Mouse (Mus musculus) liver, adult 2 months (tissue): Measurements from ENCODE around the gene Oaz1.

Source experiments
- CTCF ChIP-seq: fragments of 200-500 bp; IDR thresholded peaks from 2 replicates; pipeline ENCODE4 v1.5.1; 2011; ENCODE audit warnings: low read depth, low read length, control low read depth
- POLR2A ChIP-seq: fragments of 200-500 bp; IDR thresholded peaks from 2 replicates; pipeline ENCODE4 v1.6.1; 2011; ENCODE audit warnings: low read length, control low read depth; ENCODE audit not compliant: insufficient read depth; ENCODE audit errors: extremely low read depth

GRCm38 (mm10) chr10:80804916-80805315 lies 21.5 kb upstream of the Oaz1 start, which contains the start of gene Amh:
- TF ChIP-seq CTCF (no peak), POLR2A (no peak)
